Mouse (Mus musculus) midbrain, embryonic 16.5 days (tissue): ENCODE results near the gene Gm11733. TPM values are rescaled to one million over a fixed set of nuclear protein-coding genes. Genes with fewer than 3 reads are reported as not detected.

Experiments
- ATAC-seq: fragments of 200-750 bp; cut with Nextera tagmentation; 2 replicates; pipeline ENCODE4 v1.8.0; 2017; ENCODE audit warnings: moderate TSS enrichment
- H3K27ac ChIP-seq: fragments of 300-500 bp; sonication (generic); 2 replicates; pipeline ENCODE4 v1.5.1; 2014; ENCODE audit warnings: mild to moderate bottlenecking, low read length, mixed read lengths
- H3K27me3 ChIP-seq: fragments of 300-500 bp; sonication (generic); 2 replicates; pipeline ENCODE4 v1.6.1; 2014; ENCODE audit warnings: low read depth, low read length, mixed read lengths; ENCODE audit not compliant: control insufficient read depth, insufficient read depth
- H3K36me3 ChIP-seq: fragments of 300-500 bp; sonication (generic); 2 replicates; pipeline ENCODE4 v1.6.1; 2014; ENCODE audit warnings: mild to moderate bottlenecking, low read length, moderate library complexity, mixed read lengths; ENCODE audit not compliant: control insufficient read depth, insufficient read depth
- H3K4me1 ChIP-seq: fragments of 300-500 bp; sonication (generic); 2 replicates; pipeline ENCODE4 v1.6.1; 2014; ENCODE audit warnings: mild to moderate bottlenecking, low read length, mixed read lengths; ENCODE audit not compliant: control insufficient read depth, insufficient read depth
- H3K4me2 ChIP-seq: fragments of 300-500 bp; sonication (generic); 2 replicates; pipeline ENCODE4 v1.6.1; 2014; ENCODE audit warnings: mild to moderate bottlenecking, low read length, mixed read lengths
- H3K4me3 ChIP-seq: fragments of 300-500 bp; sonication (generic); 2 replicates; pipeline ENCODE4 v1.5.1; 2014; ENCODE audit warnings: low read depth, mild to moderate bottlenecking, low read length, moderate library complexity, mixed read lengths
- H3K9ac ChIP-seq: fragments of 300-500 bp; sonication (generic); 2 replicates; pipeline ENCODE4 v1.6.1; 2014; ENCODE audit warnings: low read depth, low read length, mixed read lengths
- H3K9me3 ChIP-seq: fragments of 300-500 bp; sonication (generic); replicated peaks from 2 replicates; pipeline ENCODE4 v1.6.1; 2014; ENCODE audit warnings: mild to moderate bottlenecking, low read length, mixed read lengths; ENCODE audit not compliant: control insufficient read depth, poor library complexity, severe bottlenecking
- WGBS: fragments of 180-500 bp; shearing (Covaris S2); extraction: QIAGEN DNeasy Blood & Tissue Kit; methylation state at CpG from one replicate; pipeline ENCODE4 v1.1.7; 2014; 5-methylcytosine and 5-hydroxymethylcytosine counted together
- polyA plus RNA-seq: library from polyadenylated mRNA; unstranded; fragments of >200 nt; fragmentation: Nextera tagmentation; extraction: Ambion mirVana; gene quantifications from 2 replicates; pipeline ENCODE4 v1.2.1, GENCODE M21; 2015

Gene Gm11733
- polyA plus RNA-seq: not detected in 2 replicates

DNA sequence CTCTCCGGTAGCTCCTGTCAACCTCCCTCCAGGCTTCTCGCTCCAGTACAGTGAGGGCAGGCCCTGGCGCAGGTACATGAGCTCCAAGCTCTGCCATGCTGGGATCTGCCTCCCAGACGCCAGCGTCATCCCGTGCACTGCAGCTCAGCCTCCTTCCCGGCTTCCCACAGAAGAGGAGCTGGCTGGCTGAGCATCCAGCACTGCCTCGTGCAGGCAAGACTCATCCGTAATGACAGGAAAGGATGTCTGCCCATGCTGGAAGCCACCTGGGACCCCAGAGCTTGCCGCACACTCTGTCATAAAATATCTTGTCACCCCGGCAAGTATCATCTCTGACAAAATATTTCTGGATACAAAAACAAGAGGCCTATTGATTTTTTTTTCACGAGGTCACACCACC is at the start of gene Gm11733:
Gm11733 (plus strand) TSS at position 171 of the 400 bp plus-strand sequence.
- H3K4me2 ChIP-seq: peak within 1 kb of the TSS; percentile 33
- WGBS: 16% methylated on average over 12 of the region's 12 CpGs
- no peaks in the 10 kb centered on the region for H3K27me3 ChIP-seq
- no peaks in the 10 kb centered on the region; the same call in 1 of the 2 replicates for H3K9me3 ChIP-seq
- no peak for ATAC-seq
- peaks cover 44% of the 10 kb centered on the region for H3K4me1 ChIP-seq
- no peak within 1 kb of the TSS for H3K4me3 ChIP-seq
- no peaks in the 10 kb centered on the region for H3K36me3 ChIP-seq
- peak within 1 kb of the TSS; percentile 43; the same call in 1 of the 2 replicates for H3K9ac ChIP-seq
- peak within 1 kb of the TSS; percentile 83 for H3K27ac ChIP-seq

DNA sequence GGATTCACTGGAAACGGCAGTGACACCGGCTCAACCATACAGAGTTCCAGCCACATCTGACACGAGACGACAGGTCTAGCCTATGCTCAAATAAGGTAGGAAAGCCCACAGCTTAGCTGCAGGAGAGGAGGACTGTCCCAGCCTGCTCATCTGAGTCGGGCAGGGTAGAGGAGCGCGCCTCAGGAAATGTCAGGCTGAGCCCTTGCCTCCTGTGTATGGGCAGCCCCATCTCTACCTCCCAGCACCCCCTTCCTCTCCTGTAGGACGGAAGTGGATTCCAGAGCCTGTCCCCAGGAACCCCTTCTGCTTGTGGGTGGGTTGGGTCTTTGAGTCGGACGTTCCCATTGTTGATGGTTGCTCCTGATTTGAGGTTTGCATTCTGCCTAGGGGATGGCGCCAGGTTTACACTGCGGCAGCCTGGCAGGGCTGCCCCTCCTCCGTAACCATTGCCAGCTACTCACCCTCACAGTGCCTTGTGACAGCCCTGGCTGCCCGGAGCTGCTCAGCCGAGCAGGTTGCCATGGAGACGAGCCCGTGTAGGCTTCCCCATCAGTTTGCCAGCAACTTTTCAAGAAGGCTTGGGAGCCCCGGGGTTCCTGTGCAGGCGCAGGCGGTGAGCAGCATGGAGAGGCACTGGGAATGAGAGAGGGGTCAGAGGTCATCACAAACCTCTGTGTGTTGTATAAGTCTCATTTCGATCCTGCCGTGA is 47.6 kb upstream of the Gm11733 start:
- H3K4me1 ChIP-seq: peaks cover 38% of the 10 kb centered on the region
- H3K27me3 ChIP-seq: no peaks in the 10 kb centered on the region
- H3K9me3 ChIP-seq: no peaks in the 10 kb centered on the region
- H3K36me3 ChIP-seq: no peaks in the 10 kb centered on the region
- peak overlapping the region; percentile 49 for H3K9ac ChIP-seq
- ATAC-seq: peak; percentile 94
- peak overlapping the region; percentile 78 for H3K27ac ChIP-seq
- H3K4me2 ChIP-seq: peak overlapping the region; percentile 40
- no peak overlapping the region for H3K4me3 ChIP-seq
- 11% methylated on average over 22 of the region's 22 CpGs for WGBS

DNA sequence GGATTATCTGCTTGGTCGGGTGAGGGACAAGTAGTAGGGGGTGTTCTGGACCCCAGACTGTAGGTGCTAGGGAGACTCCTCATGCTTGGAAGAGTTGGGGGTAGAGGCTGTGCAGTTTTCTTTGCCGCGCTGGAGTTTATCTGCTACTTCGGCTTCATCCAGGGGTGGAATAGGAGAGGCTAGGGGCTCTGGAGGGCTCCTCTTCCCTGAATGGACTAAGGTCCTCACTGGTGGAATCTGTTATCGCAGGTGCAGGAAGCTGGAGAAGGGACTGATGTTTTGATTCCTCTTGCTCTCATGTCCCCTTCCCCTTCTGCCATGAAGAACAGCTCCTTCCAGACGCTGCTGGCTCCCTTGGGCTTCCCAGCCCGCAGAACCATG is 47.1 kb upstream of the Gm11733 start:
- 14% methylated on average over 7 of the region's 7 CpGs for WGBS
- peak overlapping the region; percentile 40 for H3K4me2 ChIP-seq
- H3K9me3 ChIP-seq: no peaks in the 10 kb centered on the region
- H3K4me1 ChIP-seq: peaks cover 40% of the 10 kb centered on the region
- no peaks in the 10 kb centered on the region for H3K36me3 ChIP-seq
- peak overlapping the region; percentile 78 for H3K27ac ChIP-seq
- peak overlapping the region; percentile 39; the same call in 1 of the 2 replicates for H3K9ac ChIP-seq
- ATAC-seq: no peak; the same call in 1 of the 2 replicates
- H3K4me3 ChIP-seq: no peak overlapping the region
- no peaks in the 10 kb centered on the region for H3K27me3 ChIP-seq

DNA sequence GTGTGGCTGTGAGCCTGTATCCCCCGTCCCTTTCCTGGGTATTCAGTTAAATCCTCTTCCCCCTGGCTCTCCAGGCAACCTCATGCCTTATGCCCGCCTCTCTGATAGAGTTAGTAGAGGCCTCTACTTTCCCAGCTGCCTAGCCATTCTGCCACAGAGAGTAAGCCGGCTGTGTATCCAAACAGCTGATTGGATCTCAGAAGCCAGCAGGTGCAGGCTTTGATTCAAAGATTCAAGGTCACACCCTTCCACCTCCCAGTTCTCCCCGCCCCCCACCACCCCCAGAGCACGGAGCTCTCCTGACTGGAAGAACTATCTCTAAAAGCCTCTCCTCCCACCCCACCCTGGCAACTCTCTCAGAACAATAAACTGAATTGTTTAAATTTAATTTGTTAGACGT is 45.8 kb upstream of the Gm11733 start:
- Histone ChIP-seq H3K9ac (no peak overlapping the region), H3K9me3 (no peaks in the 10 kb centered on the region), H3K4me3 (no peak overlapping the region), H3K36me3 (no peaks in the 10 kb centered on the region), H3K4me2 (no peak overlapping the region), H3K27ac (peak overlapping the region; percentile 78; the same call in 1 of the 2 replicates), H3K27me3 (no peaks in the 10 kb centered on the region), H3K4me1 (peaks cover 40% of the 10 kb centered on the region)
- ATAC-seq: no peak
- 25% methylated on average over 6 of the region's 6 CpGs for WGBS

DNA sequence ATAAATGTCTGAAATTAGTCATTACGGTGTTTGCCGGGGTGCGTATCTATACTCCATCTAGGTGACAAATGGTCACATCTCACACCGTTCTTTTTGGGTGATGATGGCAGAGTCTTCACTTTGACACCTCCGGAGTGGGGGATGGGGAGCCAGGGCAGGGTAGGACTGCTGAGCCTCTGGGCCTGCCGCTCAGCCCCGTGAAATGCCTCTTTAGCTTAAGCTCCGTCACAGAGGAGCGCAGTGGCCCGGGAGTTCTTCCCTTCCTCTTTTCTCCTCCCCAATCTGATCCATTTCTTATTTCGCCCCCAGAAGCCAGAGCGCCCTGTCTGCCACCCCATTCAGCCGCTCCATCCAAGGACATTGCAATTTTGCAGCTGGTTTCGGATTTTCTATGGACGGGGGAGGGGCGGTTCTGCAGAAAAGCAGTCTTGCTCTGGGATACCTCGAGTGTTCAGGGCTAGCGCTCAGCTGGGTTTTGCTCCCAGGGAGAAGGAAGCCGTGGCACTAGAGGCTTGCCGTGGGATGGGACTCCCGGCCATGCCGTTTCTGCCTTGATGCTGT is 43.2 kb upstream of the Gm11733 start:
- peaks cover 43% of the 10 kb centered on the region for H3K4me1 ChIP-seq
- 10% methylated on average over 22 of the region's 22 CpGs for WGBS

DNA sequence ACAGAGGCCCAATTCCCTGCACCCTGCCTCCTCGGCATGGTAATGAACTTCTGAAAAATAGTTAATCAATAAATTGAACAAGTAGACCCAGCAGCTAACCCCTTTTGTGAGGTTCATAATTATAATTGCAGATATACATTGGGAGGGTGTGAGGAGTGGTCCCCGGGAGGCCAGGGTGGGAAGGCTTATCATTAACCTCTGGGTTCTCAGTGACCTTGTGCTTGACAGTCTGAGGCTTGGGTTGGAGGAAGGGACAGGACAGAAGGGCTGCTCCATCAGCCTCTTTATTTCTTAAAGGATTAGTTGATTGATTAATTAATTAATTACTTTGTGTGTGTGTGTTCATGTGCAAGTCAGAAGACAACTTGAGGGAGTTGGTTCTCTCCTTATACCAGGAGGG is 40.1 kb upstream of the Gm11733 start:
- Histone ChIP-seq H3K4me1 (peaks cover 17% of the 10 kb centered on the region), H3K4me2 (no peak overlapping the region), H3K9me3 (no peaks in the 10 kb centered on the region), H3K9ac (no peak overlapping the region), H3K27me3 (no peaks in the 10 kb centered on the region), H3K27ac (peak overlapping the region; percentile 36), H3K4me3 (no peak overlapping the region), H3K36me3 (no peaks in the 10 kb centered on the region)
- 58% methylated on average over 2 of the region's 2 CpGs for WGBS
- no peak for ATAC-seq

More for the DNA sequence above, 43.2 kb upstream of the Gm11733 start:
- ATAC-seq: no peak
- H3K4me2 ChIP-seq: peak overlapping the region; percentile 28
- no peaks in the 10 kb centered on the region for H3K27me3 ChIP-seq
- H3K36me3 ChIP-seq: no peaks in the 10 kb centered on the region
- peak overlapping the region; percentile 27; the same call in 1 of the 2 replicates for H3K9ac ChIP-seq
- H3K9me3 ChIP-seq: no peaks in the 10 kb centered on the region
- peak overlapping the region; percentile 55 for H3K27ac ChIP-seq
- no peak overlapping the region for H3K4me3 ChIP-seq

DNA sequence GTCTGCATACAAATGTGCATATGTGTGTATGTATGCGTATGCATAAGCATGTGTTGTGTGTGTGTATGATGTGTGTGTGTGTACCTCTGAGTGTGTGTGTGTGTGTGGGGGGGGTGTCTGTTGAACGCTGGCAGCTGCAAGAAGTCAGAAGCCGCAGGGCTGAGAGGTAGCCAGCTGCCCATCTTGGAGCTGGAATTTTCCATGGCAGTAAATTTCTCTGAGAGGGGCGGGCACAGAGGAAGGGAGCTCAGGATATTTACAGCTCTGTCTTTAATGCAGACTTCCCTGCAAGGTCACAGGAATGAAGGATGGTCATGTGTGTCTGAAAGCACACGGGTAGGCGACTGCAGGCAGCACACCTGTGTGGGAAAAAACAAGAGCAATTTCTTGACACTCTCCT is 38.5 kb upstream of the Gm11733 start:
- H3K4me1 ChIP-seq: peaks cover 17% of the 10 kb centered on the region
- no peaks in the 10 kb centered on the region for H3K27me3 ChIP-seq
- H3K36me3 ChIP-seq: no peaks in the 10 kb centered on the region
- H3K4me2 ChIP-seq: no peak overlapping the region
- no peak overlapping the region for H3K4me3 ChIP-seq
- H3K9ac ChIP-seq: peak overlapping the region; percentile 2; the same call in 1 of the 2 replicates
- 62% methylated on average over 6 of the region's 6 CpGs for WGBS
- no peak overlapping the region for H3K27ac ChIP-seq
- ATAC-seq: no peak; the same call in 1 of the 2 replicates
- H3K9me3 ChIP-seq: no peaks in the 10 kb centered on the region

DNA sequence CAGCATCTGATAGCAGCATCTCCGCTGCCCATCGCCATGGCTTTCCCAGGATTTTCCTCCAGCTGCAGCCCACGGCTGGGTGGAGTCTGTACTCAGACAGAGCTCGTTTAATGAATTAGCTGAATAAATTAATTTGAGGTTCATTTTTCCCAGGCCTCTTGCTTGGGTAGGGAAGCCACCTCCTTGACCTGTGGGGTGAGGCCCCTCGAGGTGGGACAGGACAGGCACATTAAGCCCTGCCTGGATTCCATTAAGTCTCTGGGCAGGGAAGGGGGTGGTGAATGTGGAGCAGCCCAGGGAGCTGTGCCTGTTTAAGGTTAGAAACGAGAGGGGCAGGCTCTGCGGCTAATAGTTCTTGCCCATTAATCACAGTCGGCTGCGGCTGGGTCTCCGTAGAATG is 30.1 kb upstream of the Gm11733 start:
- no peak for ATAC-seq
- H3K4me1 ChIP-seq: peaks cover 2% of the 10 kb centered on the region
- H3K9me3 ChIP-seq: no peaks in the 10 kb centered on the region
- H3K36me3 ChIP-seq: no peaks in the 10 kb centered on the region
- 18% methylated on average over 10 of the region's 10 CpGs for WGBS
- no peak overlapping the region for H3K27ac ChIP-seq
- H3K9ac ChIP-seq: no peak overlapping the region
- H3K4me3 ChIP-seq: no peak overlapping the region
- no peaks in the 10 kb centered on the region for H3K27me3 ChIP-seq
- H3K4me2 ChIP-seq: no peak overlapping the region

DNA sequence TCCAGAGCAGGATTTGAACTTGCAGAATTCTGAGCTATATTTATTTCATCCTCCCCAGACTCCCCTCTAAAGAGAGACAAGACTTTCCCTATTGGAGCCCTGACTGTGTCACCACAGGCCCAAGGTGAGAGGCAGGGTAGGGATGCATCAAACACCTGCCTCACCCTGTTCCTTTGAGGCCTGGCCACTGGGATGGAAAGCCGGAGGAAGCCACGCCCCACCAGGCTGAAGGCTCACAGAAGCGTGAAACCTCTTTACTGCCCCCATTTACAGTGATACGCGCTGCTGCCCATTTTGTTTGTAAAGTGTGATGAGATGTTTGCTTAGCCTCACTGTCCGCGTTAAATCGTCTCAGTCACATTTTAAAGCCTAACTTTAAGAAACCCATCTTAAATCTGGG is 25.0 kb upstream of the Gm11733 start:
- H3K4me3 ChIP-seq: no peak overlapping the region
- no peak overlapping the region for H3K27ac ChIP-seq
- no peaks in the 10 kb centered on the region for H3K36me3 ChIP-seq
- 4% methylated on average over 8 of the region's 8 CpGs for WGBS
- ATAC-seq: no peak
- no peak overlapping the region for H3K4me2 ChIP-seq
- no peak overlapping the region for H3K9ac ChIP-seq
- H3K27me3 ChIP-seq: no peaks in the 10 kb centered on the region
- H3K4me1 ChIP-seq: peaks cover 24% of the 10 kb centered on the region
- H3K9me3 ChIP-seq: no peaks in the 10 kb centered on the region
